Mouse (Mus musculus) neural tube, embryonic 10.5 days (tissue): ENCODE results near the gene Masp1.

Experiments used
- DNase-seq: peaks from one replicate; pipeline ENCODE4 v3.0.0-alpha.2; 2017; ENCODE audit warnings: low spot score; ENCODE audit errors: extremely low spot score

The Masp1 gene

DNA sequence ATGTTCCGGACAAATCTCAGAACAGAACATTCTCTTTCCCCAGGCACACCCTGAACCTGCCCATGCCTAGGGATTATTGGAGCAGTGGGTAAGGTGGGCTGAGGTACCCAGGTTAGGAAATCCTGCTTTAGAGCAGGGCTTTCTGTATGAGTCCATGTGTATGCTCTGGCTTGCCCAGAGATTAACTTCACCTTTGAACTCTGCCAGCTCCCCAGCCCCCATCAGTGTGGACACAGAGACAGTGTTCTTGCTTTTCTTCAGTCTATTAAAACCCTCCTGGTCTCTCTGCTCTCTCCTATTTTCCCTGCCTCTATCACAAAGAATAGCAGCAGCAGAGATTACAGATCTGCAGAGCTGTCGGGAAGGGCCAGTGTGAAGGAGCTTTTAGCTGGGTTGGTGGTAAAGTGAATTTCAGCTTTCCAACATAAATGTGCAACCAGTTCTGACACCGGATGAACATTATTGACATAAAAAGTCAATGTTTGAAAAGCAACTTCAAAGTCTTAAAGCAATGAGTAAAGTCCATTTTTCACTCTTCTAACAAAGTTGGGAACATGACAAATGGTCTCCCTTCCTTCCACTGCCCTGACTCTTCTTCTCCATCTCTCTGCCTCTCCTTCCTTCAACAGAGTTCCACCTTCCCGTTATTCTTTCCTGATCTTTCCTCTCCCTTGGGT, 56.8 kb downstream of the Masp1 start:
- no peak for DNase-seq

GRCm38 (mm10) chr16:23458906-23459588, 61.6 kb downstream of the Masp1 start:
- no peak for DNase-seq

DNA sequence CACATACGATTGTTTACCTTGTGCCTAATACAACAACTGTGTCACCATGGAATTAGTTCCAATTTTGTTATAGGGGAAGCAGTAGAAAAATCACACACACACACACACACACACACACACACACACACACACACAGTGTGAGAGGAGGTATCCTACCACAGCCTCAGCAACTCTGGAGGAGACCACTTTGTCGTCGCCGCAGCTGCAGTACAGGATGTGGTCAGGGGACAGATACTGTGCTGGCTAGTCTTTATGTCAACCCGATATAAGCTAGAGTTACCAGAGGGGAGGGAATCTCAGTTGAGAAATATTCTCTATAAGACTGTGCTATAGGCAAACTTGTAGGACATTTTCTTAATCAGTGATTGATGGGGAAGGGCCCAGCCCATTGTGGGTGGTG, 63.3 kb downstream of the Masp1 start:
- no peak for DNase-seq

DNA sequence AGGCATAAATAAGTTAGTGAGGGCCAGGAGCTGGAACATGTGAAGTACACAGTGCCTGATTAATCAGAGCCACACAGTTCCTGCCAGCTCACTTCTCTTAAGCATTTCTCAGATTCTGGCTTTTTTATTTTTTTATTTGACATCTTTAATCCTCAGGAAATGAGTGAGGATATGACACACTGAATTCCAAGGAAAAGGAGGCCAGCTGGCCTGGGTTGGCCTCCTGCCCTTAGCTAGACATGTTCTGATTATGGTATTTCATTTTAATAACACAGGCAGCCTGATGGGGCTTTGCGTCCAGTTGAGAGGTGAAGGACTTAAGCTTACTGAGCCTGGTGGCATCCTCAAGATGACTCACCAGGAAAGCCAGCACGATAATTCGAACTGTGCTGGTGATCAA, 64.1 kb downstream of the Masp1 start:
- DNase-seq: no peak

DNA sequence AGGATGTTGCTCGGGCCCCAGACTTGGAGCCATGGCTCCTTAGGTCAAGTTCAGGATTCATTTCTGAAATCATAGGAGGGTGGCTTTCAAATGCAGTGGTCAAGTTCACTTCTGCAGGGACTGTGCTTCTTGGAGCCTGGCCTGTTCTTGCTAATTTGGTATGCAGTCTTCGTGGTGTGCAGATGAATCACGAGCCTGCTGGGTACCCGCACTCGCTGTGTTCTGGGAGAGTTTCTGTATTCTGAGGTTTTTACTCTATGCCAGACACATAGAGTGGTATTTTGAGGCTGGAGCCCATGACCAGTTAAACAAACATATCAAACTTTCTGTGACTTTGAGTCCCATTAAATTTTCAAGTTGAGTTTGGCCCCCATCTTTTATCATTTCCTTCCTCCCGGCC, 66.2 kb downstream of the Masp1 start:
- no peak for DNase-seq

DNA sequence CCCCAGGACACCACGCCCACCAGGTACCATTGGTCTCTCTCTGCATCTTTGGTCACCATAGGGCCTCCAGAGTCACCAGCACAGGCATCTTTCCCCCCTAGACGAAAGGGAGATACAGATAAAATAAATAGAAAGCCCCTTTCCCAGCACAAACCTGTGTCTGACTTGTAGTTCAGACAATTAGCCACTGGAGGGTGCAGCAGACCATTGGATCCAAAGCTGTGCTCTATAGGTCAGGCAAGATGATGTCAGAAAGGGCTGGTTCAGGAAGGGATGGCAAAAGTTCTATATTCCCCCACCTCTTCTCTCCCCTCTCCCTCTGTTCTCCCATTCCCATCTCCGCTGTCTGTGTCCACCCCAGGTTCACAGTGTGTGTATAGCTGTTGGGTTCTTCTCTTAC, 68.1 kb downstream of the Masp1 start:
- peak; percentile 71 for DNase-seq

GRCm38 (mm10) chr16:23450816-23451215, 69.8 kb downstream of the Masp1 start:
- no peak for DNase-seq

GRCm38 (mm10) chr16:23449946-23450345, 70.7 kb downstream of the Masp1 start:
- no peak for DNase-seq

GRCm38 (mm10) chr16:23444231-23444630, 76.4 kb downstream of the Masp1 start:
- DNase-seq: no peak

DNA sequence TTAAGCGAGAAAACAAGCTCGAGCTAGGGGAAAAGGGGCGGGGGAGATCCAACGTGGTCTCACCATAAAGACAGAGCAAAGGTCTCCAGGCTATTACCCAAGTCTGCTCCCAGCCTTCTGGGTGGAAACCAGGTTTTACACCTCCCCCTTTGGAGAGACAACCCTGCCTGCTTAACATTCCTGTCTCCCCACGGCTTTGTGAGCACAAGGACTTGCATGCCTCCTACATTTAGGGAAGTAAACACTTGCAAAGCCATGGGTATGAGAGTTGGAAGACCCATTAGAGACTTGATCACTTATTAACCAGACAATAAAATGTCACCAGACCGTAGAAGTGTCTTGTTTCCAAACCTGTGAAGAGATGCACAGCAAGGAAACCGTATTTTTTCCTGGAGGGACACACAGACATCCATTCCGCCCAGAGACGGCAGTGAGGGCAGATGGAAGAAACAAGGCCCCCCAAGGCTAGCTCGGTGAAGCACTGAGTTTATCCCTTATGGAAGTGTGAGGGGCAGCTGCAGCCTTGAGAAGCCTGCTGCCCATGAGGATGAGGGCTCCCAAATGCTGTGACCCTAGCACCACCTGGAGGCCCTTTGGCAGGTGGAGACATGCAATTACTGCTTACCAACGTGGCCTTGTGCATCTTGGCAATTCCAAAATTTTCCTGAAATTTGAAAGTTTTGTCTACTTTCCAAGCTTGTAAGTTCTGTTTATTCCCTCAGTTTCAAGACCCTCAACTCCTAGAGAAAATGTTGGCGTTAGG, 83.0 kb downstream of the Masp1 start:
- DNase-seq: no peak

GRCm38 (mm10) chr16:23429991-23430390, 90.6 kb downstream of the Masp1 start:
- no peak for DNase-seq

DNA sequence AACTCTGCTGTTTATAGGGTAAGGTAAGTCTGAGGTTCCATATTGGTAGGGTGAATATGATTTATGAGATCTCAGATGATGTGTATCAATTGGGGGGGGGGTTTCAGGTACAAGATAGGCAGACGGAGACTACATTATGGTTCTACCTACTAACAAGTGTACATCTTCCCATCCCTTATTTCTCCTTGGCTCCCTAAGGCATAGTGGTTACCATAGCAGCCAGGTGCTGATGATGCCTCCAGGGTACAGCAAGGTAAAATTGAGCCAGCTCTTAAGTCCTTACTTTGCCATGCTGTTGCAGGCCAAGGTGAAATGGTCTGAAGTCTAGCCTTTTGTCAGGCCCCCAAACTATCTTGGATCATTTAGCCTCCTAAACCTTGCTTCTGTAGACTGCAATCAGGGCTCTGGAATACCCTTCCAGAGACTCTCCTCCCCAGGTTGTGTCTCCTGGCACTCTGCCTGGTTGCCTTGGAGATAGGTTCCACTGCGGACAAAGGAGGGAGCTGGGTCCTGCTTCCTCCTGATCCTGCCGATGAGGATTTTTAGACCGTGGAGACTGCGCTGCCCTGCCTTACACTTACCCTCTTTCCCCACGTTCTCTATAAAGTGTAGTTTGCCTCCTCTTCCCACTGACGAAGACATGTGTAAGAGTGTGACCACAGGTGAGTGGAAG, 91.8 kb downstream of the Masp1 start, which contains the start of gene Rtp1:
Gene Rtp1, plus strand, starts transcription at position 487 of the 673 bp plus-strand sequence.
- no peak for DNase-seq

DNA sequence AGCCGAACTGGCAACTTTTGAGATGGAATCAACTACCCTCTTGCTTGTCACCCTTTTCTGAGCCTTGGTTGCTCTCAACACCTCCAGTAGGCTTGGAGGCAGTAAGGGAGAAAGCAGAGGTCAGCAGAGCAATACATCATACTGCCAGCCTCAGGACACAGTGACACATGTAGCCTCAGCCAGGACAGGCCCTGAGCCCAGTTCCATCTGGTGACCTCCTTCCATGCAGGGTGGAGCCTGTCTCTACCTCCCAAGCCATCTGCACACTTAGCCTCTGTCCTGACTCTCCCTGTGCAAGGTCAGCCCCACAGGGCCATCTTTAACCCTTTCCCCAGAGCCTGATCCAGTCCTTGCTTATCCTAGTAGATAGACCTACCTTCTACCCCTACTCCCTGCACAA, 92.9 kb downstream of the Masp1 start:
- no peak for DNase-seq

GRCm38 (mm10) chr16:23423825-23424224, 96.8 kb downstream of the Masp1 start:
- DNase-seq: no peak

GRCm38 (mm10) chr16:23419565-23420085, 101.0 kb downstream of the Masp1 start:
- no peak for DNase-seq

GRCm38 (mm10) chr16:23417456-23418240, 103.0 kb downstream of the Masp1 start:
- no peak for DNase-seq

DNA sequence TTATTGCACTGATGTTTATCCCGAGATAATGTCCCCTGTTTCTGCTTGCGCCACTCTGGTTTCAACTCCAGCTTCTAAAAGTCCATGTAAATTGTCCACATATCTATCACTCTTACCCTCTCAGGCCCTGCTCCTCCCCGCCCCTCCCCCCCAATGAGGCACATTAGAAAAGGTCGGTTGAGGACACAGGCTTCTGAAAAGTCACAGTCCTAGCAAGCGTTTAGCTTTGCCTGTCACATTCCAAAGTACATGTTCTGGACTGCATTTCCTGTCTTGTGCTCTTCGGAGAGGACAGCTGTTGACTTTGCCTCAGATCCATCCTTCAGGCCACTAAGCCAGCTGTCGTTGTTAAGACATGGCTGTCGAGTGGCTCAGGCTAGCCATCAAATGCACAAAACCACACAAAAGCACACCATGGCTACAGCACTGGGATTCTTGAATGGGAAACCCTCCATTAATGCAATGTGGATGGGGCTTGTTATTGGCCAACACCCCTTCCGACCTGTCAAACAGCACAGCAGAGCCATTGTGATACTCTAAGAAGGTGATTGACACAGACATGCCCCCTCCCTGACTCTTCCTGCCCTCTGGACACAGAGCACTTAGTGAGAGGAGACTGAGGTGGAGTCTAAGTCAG, 103.8 kb downstream of the Masp1 start:
- DNase-seq: peak; percentile 40

DNA sequence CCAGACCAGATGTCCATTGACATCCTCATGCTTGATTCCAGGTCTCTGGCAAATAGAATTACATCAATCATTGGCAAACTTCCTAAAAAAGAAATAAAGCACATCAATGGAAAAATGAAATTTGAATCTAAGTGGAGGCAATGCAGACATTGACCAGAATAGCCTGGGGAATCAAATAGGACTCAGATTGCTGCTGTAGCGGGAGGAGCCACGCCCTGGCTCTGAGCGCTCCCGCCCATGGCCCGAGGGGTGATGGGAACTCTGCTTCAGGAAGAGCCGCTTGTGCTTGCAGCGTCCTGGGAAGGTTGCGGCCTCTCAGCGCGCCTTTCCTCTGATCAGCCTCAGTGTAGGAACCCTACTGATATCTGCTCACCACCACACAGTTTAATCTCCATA, 104.4 kb downstream of the Masp1 start:
- peak; percentile 27 for DNase-seq

DNA sequence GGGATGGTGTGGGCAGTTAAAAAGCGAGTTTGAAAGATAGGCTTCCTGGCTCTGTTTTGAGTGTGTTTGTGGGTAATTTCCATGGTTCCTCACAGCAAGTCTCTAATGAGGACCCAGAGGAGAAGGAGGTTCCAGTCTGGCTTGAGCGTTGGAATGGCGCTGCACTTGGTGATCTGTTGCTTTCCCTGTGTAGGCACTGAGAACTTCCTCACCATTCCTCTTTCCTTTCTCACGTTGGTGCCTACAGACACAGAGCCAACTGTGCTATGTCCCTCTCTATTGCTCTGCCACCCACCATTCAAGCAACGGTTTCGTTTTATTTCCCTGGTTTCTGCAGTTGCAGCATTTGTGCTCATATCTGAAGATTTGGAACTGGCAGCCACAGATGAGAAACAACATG, 107.7 kb downstream of the Masp1 start:
- no peak for DNase-seq
